Mouse (Mus musculus) mature B cell (primary cell): ENCODE results near the gene Zbtb41.

ENCODE experiments used
- in situ Hi-C: fragments of 300-500 bp; cut with MboI; formaldehyde crosslinking; loops from 2 replicates; pipeline ENCODE4 v1.14.3; 2019

Gene Zbtb41

DNA sequence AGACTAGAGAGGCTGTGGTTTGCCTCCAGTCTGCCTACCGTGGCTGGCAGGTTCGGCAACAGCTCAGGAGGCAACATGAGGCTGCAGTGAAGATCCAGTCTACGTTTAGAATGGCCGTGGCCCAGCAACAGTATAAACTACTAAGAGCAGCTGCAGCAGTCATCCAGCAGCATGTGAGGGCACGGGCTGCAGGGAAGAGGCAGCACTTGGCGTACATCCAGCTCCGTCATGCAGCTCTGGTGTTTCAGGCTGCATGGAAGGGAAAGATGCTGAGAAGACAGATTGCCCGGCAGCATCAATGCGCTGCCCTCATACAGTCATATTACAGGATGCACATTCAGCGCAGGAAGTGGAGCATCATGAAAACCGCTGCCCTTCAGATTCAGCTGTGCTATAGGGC is 56.8 kb downstream of the Zbtb41 start:
- in situ Hi-C loops, result no loop called here

DNA sequence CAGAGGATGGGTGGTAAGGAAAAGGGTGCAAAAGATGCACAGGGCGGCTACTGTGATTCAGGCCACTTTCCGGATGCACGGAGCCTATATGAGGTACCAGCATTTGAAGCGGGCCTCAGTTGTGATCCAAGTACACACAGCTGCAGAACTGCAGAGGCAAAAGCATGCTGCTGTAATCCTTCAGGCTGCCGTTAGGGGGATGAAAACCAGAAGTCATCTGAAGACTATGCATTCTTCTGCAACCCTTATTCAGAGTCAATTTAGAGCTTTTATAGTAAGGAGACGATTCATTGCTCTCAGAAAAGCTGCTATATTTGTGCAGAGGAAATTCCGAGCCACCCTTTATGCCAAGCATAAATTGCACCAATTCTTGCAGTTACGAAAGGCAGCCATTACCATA is 58.2 kb downstream of the Zbtb41 start:
- in situ Hi-C loops, result no loop called here

DNA sequence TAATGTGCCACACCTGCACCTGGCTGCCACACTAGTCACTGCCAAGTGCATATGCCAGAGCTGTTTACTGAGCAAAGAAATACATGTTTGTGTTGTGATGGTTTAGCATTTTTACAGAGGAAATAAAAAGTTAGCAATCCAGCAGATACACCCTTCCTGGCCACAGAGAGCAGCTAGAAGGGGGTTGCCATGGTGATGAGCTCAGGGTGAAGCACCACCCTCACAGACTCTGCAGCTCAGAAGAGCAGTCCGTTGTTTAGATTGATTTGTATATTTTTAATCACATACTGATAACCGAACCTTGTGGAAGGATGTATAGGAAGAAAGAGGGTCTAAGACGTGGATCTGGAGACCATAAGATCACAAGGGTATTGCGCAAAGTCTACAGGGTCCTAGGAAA is 59.1 kb downstream of the Zbtb41 start:
- in situ Hi-C loops, result no loop called here

DNA sequence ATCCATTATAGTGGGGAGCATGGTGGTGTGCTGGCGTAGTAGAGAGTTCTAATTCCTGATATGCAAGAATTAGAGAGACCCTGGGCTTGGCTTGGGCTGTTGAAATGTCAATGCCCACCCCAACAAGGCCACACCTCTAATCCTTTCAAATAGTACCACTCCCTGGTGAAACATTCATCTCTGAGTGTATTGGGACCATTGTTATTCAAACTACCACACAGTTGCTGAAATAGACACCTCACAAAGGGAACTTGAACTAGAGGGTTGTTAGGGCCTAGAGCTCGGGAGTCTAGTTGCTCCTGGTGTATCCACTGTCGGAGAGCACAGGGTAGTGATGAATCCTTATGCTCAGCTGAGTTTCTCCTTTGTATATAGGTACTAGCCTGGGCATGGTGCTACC is 72.5 kb downstream of the Zbtb41 start:
- in situ Hi-C loops, result no loop called here

DNA sequence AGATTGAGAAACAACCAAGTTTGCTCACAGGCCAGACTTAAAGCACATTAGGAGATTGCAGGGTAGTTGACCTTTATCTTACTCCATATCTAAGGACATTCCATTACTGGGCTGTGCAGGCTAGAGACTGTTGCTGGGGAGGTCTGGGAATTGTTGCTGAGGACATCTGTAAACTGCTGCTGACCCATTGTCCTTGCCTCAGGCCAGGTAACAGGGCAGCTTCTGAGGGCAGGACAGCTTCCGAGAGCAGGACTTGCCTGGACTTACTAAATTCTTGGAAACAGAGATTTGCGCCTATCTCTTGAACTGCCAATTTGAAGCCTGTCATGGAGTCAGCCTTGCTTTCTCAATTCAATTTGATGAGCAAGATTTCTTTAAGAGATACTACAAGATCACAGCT is 73.3 kb downstream of the Zbtb41 start:
- in situ Hi-C loops, result no loop called here

DNA sequence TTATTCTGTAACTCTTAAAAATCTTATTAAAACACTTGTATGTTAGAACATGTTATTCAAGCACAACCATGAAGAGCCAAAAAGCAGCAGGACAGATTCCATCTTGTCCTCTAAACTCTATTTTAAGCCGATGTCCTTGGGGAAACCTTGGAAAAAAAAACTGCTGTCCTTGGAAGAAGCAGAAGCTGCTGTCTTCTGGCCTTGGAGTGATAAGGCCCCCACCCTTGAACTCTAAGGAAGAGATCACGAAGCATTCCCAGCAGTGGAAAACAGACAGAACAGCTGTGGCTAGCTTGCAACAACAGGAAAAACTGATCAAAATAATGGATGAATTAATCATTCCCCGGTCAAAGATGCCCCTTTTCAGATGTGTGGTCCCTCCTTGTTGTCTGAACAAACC is 74.1 kb downstream of the Zbtb41 start:
- in situ Hi-C loops, result no loop called here

DNA sequence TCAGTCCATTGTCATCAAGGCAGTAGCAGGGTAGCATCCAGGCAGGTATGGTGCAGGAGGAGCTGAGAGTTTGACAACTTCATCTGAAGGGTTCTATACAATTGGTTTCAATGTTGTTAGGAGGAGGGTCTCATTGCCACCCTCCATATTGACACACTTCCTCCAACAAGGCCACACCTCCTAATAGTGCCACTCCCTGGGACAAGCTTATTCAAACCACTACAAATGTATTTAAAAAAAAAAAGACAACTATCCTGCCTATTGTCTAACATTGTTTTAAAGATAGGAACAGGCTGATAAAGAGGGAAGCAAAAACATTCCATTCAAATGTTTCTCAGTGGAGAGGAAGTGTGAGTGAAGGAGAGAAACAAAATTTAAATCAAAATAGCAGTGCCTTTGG is 77.7 kb downstream of the Zbtb41 start:
- in situ Hi-C loops, result no loop called here

DNA sequence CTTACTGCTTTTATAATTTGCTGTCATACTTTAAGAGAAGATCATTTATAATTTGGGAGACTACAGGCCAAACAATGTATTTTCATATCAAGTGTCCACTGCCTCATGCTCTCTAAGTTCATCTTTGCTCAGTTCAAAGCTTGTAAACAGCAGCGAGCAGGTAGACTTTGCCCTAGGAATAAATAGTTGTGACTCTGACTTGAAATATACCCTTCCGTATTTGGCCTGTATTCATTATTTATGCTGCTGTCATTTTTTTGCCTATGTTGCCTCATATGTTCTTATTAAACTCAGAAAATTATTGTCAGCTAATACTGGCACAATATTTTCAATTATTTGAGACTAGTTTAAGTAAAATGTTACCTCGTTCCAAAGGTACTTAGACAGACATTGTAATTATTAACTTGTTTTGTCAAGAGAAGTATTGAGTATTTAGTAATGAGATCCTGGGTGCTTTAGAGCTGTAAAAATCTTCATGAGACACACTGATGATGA is 79.2 kb downstream of the Zbtb41 start, which contains the start of gene F13b:
Gene F13b, plus strand, starts transcription at position 445 of the 495 bp plus-strand sequence.
- in situ Hi-C loops, result no loop called here
